Mouse (Mus musculus) forebrain, embryonic 16.5 days (tissue): ENCODE data around the gene Parp6. TPM values are rescaled to one million over a fixed set of nuclear protein-coding genes. Genes with fewer than 3 reads are reported as not detected.

Experiments used
- ATAC-seq: fragments of 200-750 bp; cut with Nextera tagmentation; 2 replicates; pipeline ENCODE4 v1.8.0; 2017; ENCODE audit warnings: mild to moderate bottlenecking, moderate library complexity
- H3K27ac ChIP-seq: fragments of 300-500 bp; sonication (generic); 2 replicates; pipeline ENCODE4 v1.5.1; 2014; ENCODE audit warnings: low read length, control low read depth
- H3K27me3 ChIP-seq: fragments of 300-500 bp; sonication (generic); replicated peaks from 2 replicates; pipeline ENCODE4 v1.6.1; 2014; ENCODE audit warnings: low read length; ENCODE audit not compliant: control insufficient read depth, insufficient read depth
- H3K36me3 ChIP-seq: fragments of 300-500 bp; sonication (generic); 2 replicates; pipeline ENCODE4 v1.6.1; 2014; ENCODE audit not compliant: control insufficient read depth, insufficient read depth
- H3K4me1 ChIP-seq: fragments of 300-500 bp; sonication (generic); replicated peaks from 2 replicates; pipeline ENCODE4 v1.6.1; 2014; ENCODE audit warnings: low read length; ENCODE audit not compliant: control insufficient read depth, insufficient read depth
- H3K4me2 ChIP-seq: fragments of 300-500 bp; sonication (generic); 2 replicates; pipeline ENCODE4 v1.6.1; 2014; ENCODE audit warnings: mild to moderate bottlenecking, low read length, control low read depth
- H3K4me3 ChIP-seq: fragments of 300-500 bp; sonication (generic); replicated peaks from 2 replicates; pipeline ENCODE4 v1.5.1; 2014; ENCODE audit warnings: mild to moderate bottlenecking, low read length, control low read depth
- H3K9ac ChIP-seq: fragments of 300-500 bp; sonication (generic); replicated peaks from 2 replicates; pipeline ENCODE4 v1.6.1; 2014; ENCODE audit warnings: low read depth, low read length, control low read depth
- H3K9me3 ChIP-seq: fragments of 300-500 bp; sonication (generic); 2 replicates; pipeline ENCODE4 v1.6.1; 2016; ENCODE audit warnings: low read length; ENCODE audit not compliant: control insufficient read depth
- WGBS: fragments of 180-500 bp; shearing (Covaris S2); extraction: QIAGEN DNeasy Blood & Tissue Kit; methylation state at CpG from one replicate; pipeline ENCODE4 v1.1.7; 2014; 5-methylcytosine and 5-hydroxymethylcytosine counted together
- polyA plus RNA-seq: library from polyadenylated mRNA; unstranded; fragments of >200 nt; fragmentation: Nextera tagmentation; extraction: Ambion mirVana; gene quantifications from 2 replicates; pipeline ENCODE4 v1.2.1, GENCODE M21; 2015

Gene Parp6
- polyA plus RNA-seq, 1 experiment from 2014 or later, result 232 TPM

DNA sequence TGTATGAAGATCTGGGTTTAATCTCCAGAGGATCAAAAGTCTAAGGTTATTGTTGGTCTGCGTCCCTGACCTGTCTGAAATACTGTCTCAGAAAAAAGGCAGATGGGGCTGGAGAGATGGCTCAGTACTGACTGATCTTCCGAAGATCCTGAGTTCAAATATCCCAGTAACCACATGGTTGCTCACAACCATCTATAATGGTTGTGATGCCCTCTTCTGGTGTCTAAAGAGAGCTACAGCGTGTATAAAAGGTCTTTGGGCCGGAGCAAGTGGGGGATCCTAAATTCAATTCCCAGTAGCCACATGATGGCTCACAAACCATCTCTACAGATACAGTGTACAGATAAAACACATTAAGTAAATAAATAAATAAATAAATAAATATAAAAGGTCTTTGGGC is 52.1 kb downstream of the Parp6 start:
- no peak for ATAC-seq
- H3K9ac ChIP-seq, result no peak overlapping the region
- WGBS, result 76% methylated on average over 4 of the region's 4 CpGs
- H3K4me3 ChIP-seq, result no peak overlapping the region
- H3K9me3 ChIP-seq, result no peaks in the 10 kb centered on the region
- no peak overlapping the region for H3K4me2 ChIP-seq
- peaks cover 7% of the 10 kb centered on the region for H3K4me1 ChIP-seq
- H3K27ac ChIP-seq, result no peak overlapping the region
- H3K36me3 ChIP-seq, result peaks cover 55% of the 10 kb centered on the region
- H3K27me3 ChIP-seq, result no peaks in the 10 kb centered on the region

DNA sequence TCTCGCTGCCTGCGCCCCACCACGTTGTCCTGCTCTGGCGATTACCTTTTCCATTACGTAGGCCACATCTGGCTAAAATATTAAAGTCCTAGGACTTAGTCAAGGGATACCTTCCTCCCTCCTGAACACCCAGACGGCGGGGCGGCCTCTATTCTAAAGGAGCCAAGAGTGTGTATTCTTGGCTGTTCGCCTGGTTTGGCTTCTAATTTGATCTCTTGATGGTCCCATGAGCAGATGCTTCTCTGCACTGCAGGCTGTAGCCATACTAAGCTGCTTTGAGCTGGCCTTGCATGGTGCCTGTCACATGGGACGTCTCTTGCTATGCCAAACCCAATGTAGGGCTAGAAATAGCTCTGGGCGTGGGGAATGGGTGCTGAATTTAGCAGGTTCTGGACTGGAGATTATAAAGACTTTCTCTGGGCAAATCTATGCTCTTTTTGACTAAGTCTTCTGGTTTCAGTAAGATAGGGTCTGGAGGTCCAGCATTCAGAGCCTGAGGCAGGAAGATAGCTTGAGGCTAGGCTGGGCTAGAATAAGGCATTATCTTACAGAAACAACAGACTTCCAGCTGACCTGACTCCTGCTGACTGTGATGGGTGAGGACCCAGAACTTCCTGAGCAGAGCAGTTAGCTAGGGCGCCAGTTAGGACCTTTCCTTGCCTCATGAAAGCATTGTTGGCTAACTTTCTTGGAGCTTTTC is 55.3 kb downstream of the Parp6 start:
- no peak overlapping the region for H3K4me3 ChIP-seq
- no peak for ATAC-seq
- no peak overlapping the region for H3K9ac ChIP-seq
- H3K27ac ChIP-seq, result no peak overlapping the region
- H3K27me3 ChIP-seq, result no peaks in the 10 kb centered on the region
- H3K36me3 ChIP-seq, result peaks cover 64% of the 10 kb centered on the region
- H3K9me3 ChIP-seq, result no peaks in the 10 kb centered on the region
- 80% methylated on average over 12 of the region's 12 CpGs for WGBS
- no peak overlapping the region for H3K4me2 ChIP-seq
- H3K4me1 ChIP-seq, result no peaks in the 10 kb centered on the region

DNA sequence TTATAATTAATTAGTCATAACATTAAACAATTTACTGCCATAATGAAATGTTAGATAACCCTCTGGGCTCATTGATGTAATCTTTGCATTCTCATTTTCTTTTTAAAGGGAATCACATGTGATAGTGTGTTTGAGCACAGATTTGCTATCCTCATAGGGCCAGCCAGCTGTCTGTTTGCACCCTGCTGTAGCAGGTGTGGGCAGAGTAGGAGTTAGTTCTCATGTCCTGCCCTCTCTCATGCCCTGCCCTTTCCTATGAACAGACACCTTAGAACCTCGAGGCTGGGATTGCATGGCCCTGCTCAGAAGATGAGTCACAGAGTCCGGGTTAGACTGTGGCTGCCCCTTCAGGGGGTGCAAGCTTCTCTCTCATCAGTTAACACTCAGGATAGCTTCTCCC is 56.3 kb downstream of the Parp6 start:
- ATAC-seq, result no peak
- Histone ChIP-seq H3K4me3 (no peak overlapping the region), H3K27me3 (no peaks in the 10 kb centered on the region), H3K9ac (no peak overlapping the region), H3K4me2 (no peak overlapping the region), H3K9me3 (no peaks in the 10 kb centered on the region), H3K36me3 (peaks cover 60% of the 10 kb centered on the region), H3K27ac (no peak overlapping the region), H3K4me1 (no peaks in the 10 kb centered on the region)
- WGBS, result 67% methylated on average over 2 of the region's 2 CpGs

DNA sequence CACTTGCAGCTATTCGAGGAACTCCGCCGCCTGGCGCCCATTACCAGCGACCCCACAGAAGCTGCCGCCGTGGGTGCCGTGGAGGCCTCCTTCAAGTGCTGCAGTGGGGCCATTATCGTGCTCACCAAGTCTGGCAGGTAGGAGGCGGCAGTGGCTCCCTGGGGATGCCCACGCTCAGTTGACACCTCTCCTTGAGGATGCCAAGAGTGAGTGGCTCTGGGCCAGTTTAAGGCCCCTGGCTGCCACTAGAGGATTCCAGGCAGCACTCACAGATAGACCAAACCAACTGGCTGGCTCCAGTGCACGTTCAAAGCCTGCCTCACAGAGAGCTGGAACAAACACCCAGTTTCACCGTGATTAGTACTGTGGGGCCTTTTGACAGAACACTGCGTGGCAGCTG is 58.5 kb downstream of the Parp6 start:
- ATAC-seq, result no peak

DNA sequence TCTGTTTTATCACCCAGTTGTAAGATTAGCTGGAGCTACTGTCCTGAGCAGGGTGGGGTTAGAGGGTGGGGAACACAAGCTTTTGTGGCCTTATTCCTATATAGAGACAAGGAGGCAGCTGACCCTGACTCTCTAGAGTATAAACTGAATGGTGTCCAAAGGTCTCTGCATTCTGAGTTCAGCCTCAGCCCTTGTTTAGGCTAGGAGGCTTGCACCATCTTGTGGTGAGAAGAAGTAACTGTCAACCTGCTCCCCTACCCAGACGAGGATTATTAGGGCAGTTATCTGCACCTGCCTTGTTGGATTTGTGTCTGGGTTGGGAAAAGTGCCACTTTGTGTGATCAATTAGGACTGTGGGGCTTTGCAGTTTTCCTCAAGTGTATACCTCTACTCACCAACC is 61.2 kb downstream of the Parp6 start:
- Histone ChIP-seq H3K4me3 (no peak overlapping the region), H3K9ac (no peak overlapping the region), H3K27me3 (no peaks in the 10 kb centered on the region; the same call in 1 of the 2 replicates), H3K9me3 (no peaks in the 10 kb centered on the region), H3K27ac (no peak overlapping the region), H3K4me1 (peaks cover 12% of the 10 kb centered on the region), H3K4me2 (no peak overlapping the region), H3K36me3 (peaks cover 33% of the 10 kb centered on the region)
- ATAC-seq, result no peak
- WGBS, result 7% methylated on average over 1 of the region's 1 CpGs

More for the DNA sequence above, 58.5 kb downstream of the Parp6 start:
- WGBS, result 82% methylated on average over 14 of the region's 14 CpGs
- H3K4me3 ChIP-seq, result no peak overlapping the region
- no peak overlapping the region for H3K27ac ChIP-seq
- no peak overlapping the region for H3K4me2 ChIP-seq
- peaks cover 55% of the 10 kb centered on the region for H3K36me3 ChIP-seq
- no peaks in the 10 kb centered on the region for H3K9me3 ChIP-seq
- H3K4me1 ChIP-seq, result peaks cover 12% of the 10 kb centered on the region
- no peaks in the 10 kb centered on the region for H3K27me3 ChIP-seq
- no peak overlapping the region for H3K9ac ChIP-seq

DNA sequence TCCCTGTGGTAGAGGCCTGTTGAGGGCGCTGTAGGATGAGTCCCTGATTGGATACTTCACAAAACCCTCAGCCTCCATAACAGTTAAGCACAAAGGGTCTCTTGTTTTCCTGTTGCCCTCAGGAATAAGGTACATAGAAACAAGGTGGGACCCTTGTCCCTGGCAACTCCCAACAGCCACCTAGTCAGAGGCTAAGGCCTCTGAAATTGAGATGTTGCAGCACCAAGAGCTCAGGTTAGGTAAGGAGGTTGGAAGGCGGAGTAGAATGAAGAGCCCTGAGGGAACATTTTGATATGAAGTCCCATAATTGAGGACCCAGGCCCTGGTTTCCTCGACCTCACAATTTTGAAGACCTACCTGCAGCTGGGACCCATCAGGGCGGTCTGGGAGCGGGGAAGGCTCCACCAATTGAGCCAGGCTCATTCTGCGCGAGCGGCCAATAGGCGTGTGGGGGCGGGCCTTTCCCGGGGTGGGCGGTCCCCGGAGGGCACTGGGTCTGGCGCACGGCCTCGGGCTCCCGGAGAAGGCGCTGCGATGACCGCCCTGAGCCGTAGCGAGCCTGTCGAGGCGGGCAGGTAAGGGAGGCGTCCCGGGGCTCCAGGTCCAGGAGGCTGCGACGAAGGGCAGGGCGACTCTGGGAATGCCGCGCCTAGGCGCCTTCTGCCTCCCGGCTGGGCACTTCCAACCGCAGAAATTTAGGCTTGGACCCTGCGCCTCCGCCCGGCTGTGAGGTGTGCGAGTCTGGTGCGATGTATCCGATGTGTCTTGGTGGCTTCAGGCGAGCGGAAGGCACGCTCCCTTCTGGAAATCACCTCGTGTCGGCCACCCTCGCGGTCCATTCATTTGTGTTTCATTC is 62.8 kb downstream of the Parp6 start, which contains the start of gene Gramd2:
Gene Gramd2 (plus strand): TSS at position 467 of the 856 bp plus-strand sequence.
- Histone ChIP-seq H3K4me3 (peak within 1 kb of the TSS; percentile 66), H3K27ac (no peak within 1 kb of the TSS), H3K4me1 (peaks cover 12% of the 10 kb centered on the region), H3K4me2 (peak within 1 kb of the TSS; percentile 86), H3K9me3 (no peaks in the 10 kb centered on the region), H3K9ac (peak within 1 kb of the TSS; percentile 69), H3K36me3 (peaks cover 24% of the 10 kb centered on the region), H3K27me3 (no peaks in the 10 kb centered on the region; the same call in 1 of the 2 replicates)
- ATAC-seq, result peak; percentile 97
- under 1% methylated on average over 47 of the region's 47 CpGs for WGBS

DNA sequence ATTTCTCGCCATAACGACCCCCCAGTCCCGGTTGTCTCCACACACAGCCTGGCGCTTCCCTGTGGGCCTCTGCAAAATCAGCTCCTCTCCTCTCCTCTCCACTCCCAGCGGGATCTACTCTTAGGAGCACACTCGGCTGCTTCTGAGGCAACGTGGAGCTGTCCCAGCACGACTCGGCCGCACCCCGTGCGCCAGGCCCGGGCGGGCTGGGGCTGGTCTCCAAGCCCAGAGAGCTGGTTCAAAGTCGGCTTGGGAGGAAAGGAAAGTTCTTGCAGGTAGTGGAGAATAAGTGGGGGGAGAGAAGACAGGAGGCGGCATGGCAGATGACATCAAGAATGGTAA is 63.4 kb downstream of the Parp6 start:
- H3K4me1 ChIP-seq, result peaks cover 12% of the 10 kb centered on the region
- WGBS, result 10% methylated on average over 16 of the region's 16 CpGs
- H3K4me3 ChIP-seq, result peak overlapping the region; percentile 66
- H3K4me2 ChIP-seq, result peak overlapping the region; percentile 86
- peak overlapping the region; percentile 69 for H3K9ac ChIP-seq
- H3K36me3 ChIP-seq, result peaks cover 19% of the 10 kb centered on the region
- peak; percentile 26; the same call in 1 of the 2 replicates for ATAC-seq
- no peaks in the 10 kb centered on the region for H3K9me3 ChIP-seq
- H3K27me3 ChIP-seq, result no peaks in the 10 kb centered on the region; the same call in 1 of the 2 replicates
- H3K27ac ChIP-seq, result no peak overlapping the region

DNA sequence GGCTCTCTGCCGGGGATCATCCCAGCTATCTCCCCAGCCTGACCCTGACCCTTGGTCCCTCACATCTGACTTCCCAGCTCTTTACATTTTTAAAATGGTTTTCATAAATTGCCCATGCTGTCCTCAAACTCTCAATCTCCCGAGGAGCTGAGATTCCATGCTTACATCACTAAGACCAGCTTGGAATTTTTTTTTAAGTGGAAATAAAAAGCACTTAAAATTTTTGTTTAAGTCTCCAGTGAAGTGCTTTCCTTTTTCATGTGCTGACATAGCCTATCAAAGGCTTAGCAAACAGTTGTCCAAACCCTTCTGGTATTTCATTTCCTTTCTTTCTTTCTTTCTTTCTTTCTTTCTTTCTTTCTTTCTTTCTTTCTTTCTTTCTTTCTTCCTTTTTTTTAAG is 66.9 kb downstream of the Parp6 start:
- Histone ChIP-seq H3K9me3 (no peaks in the 10 kb centered on the region), H3K36me3 (peaks cover 5% of the 10 kb centered on the region), H3K9ac (no peak overlapping the region), H3K27me3 (no peaks in the 10 kb centered on the region; the same call in 1 of the 2 replicates), H3K27ac (no peak overlapping the region), H3K4me3 (no peak overlapping the region), H3K4me1 (peaks cover 12% of the 10 kb centered on the region), H3K4me2 (no peak overlapping the region)
- WGBS, result 79% methylated on average over 2 of the region's 2 CpGs
- no peak for ATAC-seq

DNA sequence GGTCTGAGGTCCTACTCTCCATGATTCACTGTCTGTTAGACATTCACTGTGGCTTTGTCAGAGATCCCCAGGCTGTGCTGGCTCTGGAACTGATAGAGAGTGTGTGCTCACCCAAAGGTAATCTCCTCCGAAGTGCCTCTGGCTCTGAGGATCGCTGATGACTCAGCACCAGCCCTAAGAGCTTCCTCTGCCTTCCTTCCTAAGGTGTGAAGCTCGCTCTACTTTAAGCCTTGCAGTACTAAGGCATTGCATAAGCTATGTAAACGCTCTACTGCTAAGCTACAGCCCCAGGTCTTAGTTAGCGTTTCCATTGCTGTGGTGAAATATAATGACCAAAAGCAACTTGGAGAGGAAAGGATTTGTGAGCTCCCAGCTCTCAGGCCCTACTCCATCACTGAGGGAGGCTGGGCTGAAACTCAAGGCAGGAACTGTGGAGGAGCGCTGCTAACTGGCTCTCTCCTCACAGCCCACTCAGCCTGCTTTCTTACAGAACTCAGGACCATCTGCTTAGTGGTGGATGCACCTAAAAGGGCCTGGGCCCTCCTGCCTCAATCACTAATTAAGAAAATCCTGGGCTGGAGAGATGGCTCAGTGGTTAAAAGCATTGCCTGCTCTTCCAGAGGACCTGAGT is 70.4 kb downstream of the Parp6 start:
- Histone ChIP-seq H3K9me3 (no peaks in the 10 kb centered on the region), H3K36me3 (no peaks in the 10 kb centered on the region), H3K27me3 (no peaks in the 10 kb centered on the region), H3K27ac (no peak overlapping the region), H3K4me2 (no peak overlapping the region), H3K4me1 (peaks cover 12% of the 10 kb centered on the region), H3K9ac (no peak overlapping the region), H3K4me3 (no peak overlapping the region)
- WGBS, result 44% methylated on average over 6 of the region's 6 CpGs
- ATAC-seq, result no peak
